Comparison of ENCODE assay signal across 7 mouse cellular contexts in the genomic region with DNA sequence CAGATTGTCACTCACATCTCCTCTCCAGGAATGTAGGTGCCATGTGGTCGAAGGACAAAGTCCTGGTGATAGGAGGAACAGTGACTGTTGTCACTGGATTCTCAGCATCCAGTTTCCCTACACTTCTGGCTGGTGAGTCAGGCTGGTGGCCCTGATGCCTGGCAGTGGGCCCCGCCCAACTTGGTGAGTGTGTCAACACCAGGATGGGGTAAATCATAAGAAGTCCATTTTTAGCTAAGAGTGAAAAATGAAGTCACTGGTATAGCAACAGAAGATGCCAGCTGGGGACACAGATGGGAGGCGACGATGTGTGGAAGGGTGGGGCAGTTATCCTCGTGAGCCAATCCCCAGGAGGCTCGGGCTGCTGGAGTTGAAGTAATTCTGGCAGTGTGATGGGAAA. TPM values are rescaled to one million over a fixed set of nuclear protein-coding genes. Genes with fewer than 3 reads are reported as not detected.
DNase-seq lines count a peak whose midpoint lies in the region.

No protein-coding gene starts in this region.

- peak; percentile 28 for DNase-seq in 416B (ENCODE audit: low read depth)
- peak; percentile 14 for DNase-seq in MN1 (ENCODE audit: low spot score)
- DNase-seq in frontal cortex, postnatal 25 days (ENCODE audit: low spot score in 2 of 2): peak; percentile 58 to 61
- DNase-seq in left cerebral cortex, postnatal 25 days (ENCODE audit: low spot score in 2 of 2): peak; percentile 75 to 96
- no peak for DNase-seq in thymus, postnatal 4 days
- no peak for DNase-seq in spleen, postnatal 14 days (ENCODE audit: low spot score in 2 of 2)
- no peak for DNase-seq in embryo, embryonic 10.5 days (ENCODE audit: low spot score)

- intact Hi-C loops in left cerebral cortex, postnatal 25 days (cut with DNase I): loop anchor here (1.0 to 5.0 kb wide), 4 partner anchors 18 to 206 kb away; no protein-coding TSS in a partner anchor

RNA-seq across cellular contexts. Expression of gene Lipc, which starts 46.7 kb away (rescaled TPM):
- under 1 TPM in 1 of 2 experiments, not detected in 1; 0.37 TPM for total RNA-seq in left cerebral cortex, postnatal 25 days (2021)

Comparison
In these comparisons a context has a peak if more than half of its experiments do, and no peak if none do; other contexts are left out.
1. DNase-seq: peak in 416B (single experiment), MN1 (single experiment), frontal cortex, postnatal 25 days (2 of 2) and left cerebral cortex, postnatal 25 days (2 of 2); none in thymus, postnatal 4 days (single experiment), spleen, postnatal 14 days (0 of 2) and embryo, embryonic 10.5 days (single experiment).